Mouse (Mus musculus) C2C12 (cell line): Measurements from ENCODE around the gene Smim24. TPM values are rescaled to one million over a fixed set of nuclear protein-coding genes. Genes with fewer than 3 reads are reported as not detected.

ENCODE experiments used
- H3K27me3 ChIP-seq: one replicate; pipeline ENCODE4 v1.6.1; 2011; ENCODE audit not compliant: control insufficient read depth, insufficient read depth, insufficient read length
- H3K36me3 ChIP-seq: one replicate; pipeline ENCODE4 v1.6.1; 2011; ENCODE audit not compliant: control insufficient read depth, insufficient read depth
- H3K4me3 ChIP-seq: one replicate; pipeline ENCODE4 v1.5.1; 2011; ENCODE audit warnings: mild to moderate bottlenecking, control low read depth; ENCODE audit not compliant: poor library complexity, insufficient read depth, severe bottlenecking
- H3K79me2 ChIP-seq: one replicate; pipeline ENCODE4 v1.6.1; 2011; ENCODE audit not compliant: control insufficient read depth, insufficient read depth
- H3K79me3 ChIP-seq: one replicate; pipeline ENCODE4 v1.6.1; 2011; ENCODE audit warnings: low read depth, control low read depth
- H3ac ChIP-seq: one replicate; pipeline ENCODE3; 2011; ENCODE audit warnings: low read depth; ENCODE audit not compliant: control insufficient read depth, insufficient read length
- CEBPB ChIP-seq: IDR thresholded peaks from one replicate; pipeline ENCODE4 v1.6.1; 2011; ENCODE audit warnings: low read depth, mild to moderate bottlenecking, control low read depth, moderate library complexity
- CTCF ChIP-seq: IDR thresholded peaks from one replicate; pipeline ENCODE4 v1.5.1; 2011; ENCODE audit not compliant: control insufficient read depth, insufficient read depth, insufficient read length
- FOSL1 ChIP-seq: IDR thresholded peaks from one replicate; pipeline ENCODE4 v1.8.0; 2011; ENCODE audit warnings: mild to moderate bottlenecking, low read length; ENCODE audit not compliant: poor library complexity, insufficient read depth, severe bottlenecking
- MAX ChIP-seq: IDR thresholded peaks from one replicate; pipeline ENCODE4 v1.6.1; 2011; ENCODE audit warnings: mild to moderate bottlenecking, control low read depth
- MYOD1 ChIP-seq: IDR thresholded peaks from one replicate; pipeline ENCODE4 v1.6.1; 2011; ENCODE audit warnings: low read depth; ENCODE audit not compliant: control insufficient read depth, insufficient read length
- MYOG ChIP-seq: IDR thresholded peaks from one replicate; pipeline ENCODE4 v1.6.1; 2011; ENCODE audit not compliant: control insufficient read depth, insufficient read length; ENCODE audit errors: extremely low read depth
- USF1 ChIP-seq: IDR thresholded peaks from one replicate; pipeline ENCODE4 v1.6.1; 2011; ENCODE audit warnings: low read depth, mild to moderate bottlenecking, control low read depth, moderate library complexity
- polyA plus RNA-seq: library from polyadenylated mRNA; unstranded; fragments of >200 nt; fragmentation: generic; extraction: Trizol; gene quantifications from one replicate; pipeline ENCODE4 v1.2.1, GENCODE M21; 2012; ENCODE audit warnings: missing spikeins

Gene Smim24
- polyA plus RNA-seq, 1 experiment = 0.32 TPM

DNA sequence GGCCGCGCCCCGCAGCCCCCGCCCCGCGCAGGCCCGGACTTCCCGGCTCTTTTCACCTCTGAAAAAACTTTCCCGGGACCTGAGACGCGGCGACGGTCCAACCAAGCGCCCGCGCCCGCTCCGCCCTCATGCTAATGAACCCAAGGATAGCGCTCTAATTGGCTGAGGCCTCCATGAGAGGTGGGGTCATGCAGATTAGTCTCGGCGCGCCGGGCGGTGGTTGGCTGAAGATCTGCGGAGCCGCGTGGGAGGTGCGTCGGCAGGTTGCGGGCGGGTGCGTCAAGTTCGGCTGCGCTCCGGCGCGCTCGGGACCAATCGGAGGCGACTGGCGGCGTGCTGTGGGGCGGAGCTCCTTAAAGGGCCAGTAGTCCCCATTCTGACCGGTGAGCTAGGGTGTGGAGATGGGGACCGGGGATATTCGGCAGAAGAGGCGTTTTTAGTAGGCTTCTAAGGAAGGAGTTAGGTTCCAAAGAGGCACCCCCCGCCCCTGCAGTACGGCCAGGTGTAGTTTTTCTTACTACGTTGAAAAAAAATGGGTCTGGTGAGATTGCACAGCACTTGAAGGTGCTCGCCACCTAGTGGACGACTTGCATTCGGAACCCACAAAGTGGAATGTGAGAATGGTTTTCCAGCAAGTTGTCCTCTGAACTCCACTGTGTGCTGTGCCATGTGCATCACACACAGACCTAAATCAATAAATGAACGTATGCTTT, 42.3 kb upstream of the Smim24 start, which contains the start of gene Hmg20b:
Gene Hmg20b (minus strand): TSS at position 130 of the 713 bp plus-strand sequence.
- TF ChIP-seq CTCF (peak; percentile 57), CEBPB (no peak), MYOD1 (no peak), FOSL1 (no peak), MYOG (no peak), USF1 (no peak), MAX (no peak)
- H3K79me2 ChIP-seq = peaks cover 14% of the 10 kb centered on the region
- H3K27me3 ChIP-seq = no peaks in the 10 kb centered on the region
- H3K79me3 ChIP-seq = peaks cover 5% of the 10 kb centered on the region
- peak within 1 kb of the TSS; percentile 95 for H3ac ChIP-seq
- peak within 1 kb of the TSS; percentile 95 for H3K4me3 ChIP-seq
- peaks cover 21% of the 10 kb centered on the region for H3K36me3 ChIP-seq

DNA sequence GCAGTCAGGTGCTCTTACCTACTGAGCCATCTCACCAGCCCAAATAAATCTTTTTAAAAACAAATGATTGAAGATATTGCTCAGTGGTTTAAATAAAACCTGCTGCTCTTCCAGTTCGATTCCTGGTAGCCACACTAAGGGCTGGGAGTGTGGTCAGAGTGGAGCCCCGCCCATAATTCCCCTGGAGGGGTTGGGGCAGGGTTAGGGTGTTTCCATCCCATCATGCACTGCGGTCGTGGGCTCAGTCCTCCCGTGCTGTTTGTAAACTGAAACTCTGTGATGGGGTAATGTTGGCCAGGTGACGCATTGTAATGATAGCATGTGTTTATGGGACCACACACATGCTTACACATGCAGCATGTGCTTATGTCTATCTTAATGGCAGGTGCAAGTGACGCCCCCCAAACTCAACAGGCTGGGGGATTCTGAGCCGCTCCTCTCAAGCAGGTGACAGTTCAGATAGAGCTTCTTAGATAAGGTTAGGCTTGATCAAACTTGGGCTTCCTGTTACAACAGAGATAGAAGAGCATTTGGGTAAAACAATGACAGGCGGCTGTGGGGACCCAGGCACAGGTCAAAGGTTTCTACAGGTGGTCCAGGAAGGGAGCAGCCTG, 41.1 kb upstream of the Smim24 start:
- Histone ChIP-seq H3K79me3 (peaks cover 5% of the 10 kb centered on the region), H3K27me3 (no peaks in the 10 kb centered on the region), H3K36me3 (peaks cover 16% of the 10 kb centered on the region), H3ac (no peak overlapping the region), H3K79me2 (peaks cover 14% of the 10 kb centered on the region), H3K4me3 (no peak overlapping the region)
- TF ChIP-seq MYOD1 = peak; percentile 10
- TF ChIP-seq MYOG = no peak

DNA sequence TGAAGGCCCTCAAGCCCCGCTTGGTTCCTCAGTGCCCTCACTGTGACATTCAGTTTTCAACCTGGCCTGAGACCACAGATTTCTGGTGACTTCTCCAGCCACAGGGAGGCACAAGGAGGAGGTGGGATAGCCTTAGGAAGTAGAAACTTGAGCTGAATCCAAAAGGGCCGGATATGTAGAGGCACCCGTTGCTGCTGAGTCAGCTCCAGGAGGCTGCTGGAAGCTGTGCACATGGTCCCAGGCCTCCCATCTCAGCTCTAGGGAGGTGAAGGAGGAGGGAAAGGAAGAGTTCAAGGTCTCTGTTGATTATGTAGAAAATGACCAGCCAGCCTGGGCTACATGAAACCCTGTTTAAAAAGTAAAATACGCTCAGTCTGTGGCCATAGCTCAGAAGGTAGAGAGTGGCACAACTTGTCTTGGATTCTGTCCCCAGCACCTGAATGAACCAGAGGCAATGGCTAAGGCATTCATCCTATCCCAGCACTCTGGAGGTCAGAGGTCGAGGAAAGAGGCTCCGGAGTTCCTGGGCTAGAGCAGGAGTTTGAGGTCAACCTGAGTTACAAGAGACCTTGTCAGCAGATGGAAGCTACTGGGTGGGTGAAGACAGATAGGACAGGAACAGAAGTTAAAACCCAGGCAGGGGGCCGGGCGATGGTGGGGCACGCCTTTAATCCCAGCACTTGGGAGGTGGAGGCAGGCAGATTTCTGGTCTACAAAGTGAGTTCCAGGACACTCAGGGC, 37.9 kb upstream of the Smim24 start:
- Histone ChIP-seq H3ac (no peak overlapping the region), H3K36me3 (no peaks in the 10 kb centered on the region), H3K27me3 (no peaks in the 10 kb centered on the region), H3K4me3 (no peak overlapping the region), H3K79me3 (peaks cover under 1% of the 10 kb centered on the region), H3K79me2 (peaks cover 1% of the 10 kb centered on the region)
- no peak for TF ChIP-seq FOSL1
- TF ChIP-seq MAX = no peak
- TF ChIP-seq CEBPB = no peak
- no peak for TF ChIP-seq MYOG
- no peak for TF ChIP-seq MYOD1
- no peak for TF ChIP-seq CTCF
- TF ChIP-seq USF1 = no peak

DNA sequence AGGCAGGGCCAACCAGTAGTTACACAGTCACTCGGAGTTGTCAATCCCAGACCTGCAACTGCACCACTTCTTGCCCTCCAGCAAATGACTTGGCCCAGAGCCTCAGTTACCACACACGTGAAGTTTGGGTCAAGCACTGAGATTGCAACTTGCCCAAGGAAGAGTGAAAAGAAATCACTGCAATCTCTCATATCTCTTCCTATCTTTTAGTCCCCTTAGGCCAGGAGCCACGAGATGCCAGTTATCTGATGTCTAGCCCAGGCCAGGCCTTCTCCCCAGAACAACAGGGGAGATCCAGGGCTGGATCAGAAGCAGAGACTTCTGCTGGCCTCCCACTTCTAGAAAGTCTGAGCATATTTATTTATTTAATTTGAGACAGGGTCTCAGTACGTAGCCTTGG, 37.3 kb upstream of the Smim24 start:
- H3K36me3 ChIP-seq = no peaks in the 10 kb centered on the region
- TF ChIP-seq MAX = no peak
- TF ChIP-seq MYOD1 = no peak
- no peak for TF ChIP-seq MYOG
- no peak for TF ChIP-seq FOSL1
- no peak for TF ChIP-seq CTCF
- TF ChIP-seq USF1 = no peak
- no peak for TF ChIP-seq CEBPB
- H3ac ChIP-seq = no peak overlapping the region
- no peaks in the 10 kb centered on the region for H3K79me3 ChIP-seq
- H3K4me3 ChIP-seq = no peak overlapping the region
- H3K27me3 ChIP-seq = no peaks in the 10 kb centered on the region
- H3K79me2 ChIP-seq = no peaks in the 10 kb centered on the region

GRCm38 (mm10) chr10:81356352-81356990, 36.4 kb upstream of the Smim24 start:
- Histone ChIP-seq H3ac (peak overlapping the region; percentile 23), H3K79me3 (no peaks in the 10 kb centered on the region), H3K79me2 (no peaks in the 10 kb centered on the region), H3K27me3 (no peaks in the 10 kb centered on the region), H3K36me3 (no peaks in the 10 kb centered on the region), H3K4me3 (no peak overlapping the region)
- TF ChIP-seq USF1 (no peak), MAX (no peak), MYOD1 (no peak), FOSL1 (no peak), CEBPB (no peak), MYOG (no peak), CTCF (no peak)
